Mouse (Mus musculus): Measurements from ENCODE around the gene Rasl11b. TPM values are rescaled to one million over a fixed set of nuclear protein-coding genes. Genes with fewer than 3 reads are reported as not detected.

The Rasl11b gene
- total and polyA plus RNA-seq, 2 experiments from 2014 or later, result 2.6 to 10.6 TPM

DNA sequence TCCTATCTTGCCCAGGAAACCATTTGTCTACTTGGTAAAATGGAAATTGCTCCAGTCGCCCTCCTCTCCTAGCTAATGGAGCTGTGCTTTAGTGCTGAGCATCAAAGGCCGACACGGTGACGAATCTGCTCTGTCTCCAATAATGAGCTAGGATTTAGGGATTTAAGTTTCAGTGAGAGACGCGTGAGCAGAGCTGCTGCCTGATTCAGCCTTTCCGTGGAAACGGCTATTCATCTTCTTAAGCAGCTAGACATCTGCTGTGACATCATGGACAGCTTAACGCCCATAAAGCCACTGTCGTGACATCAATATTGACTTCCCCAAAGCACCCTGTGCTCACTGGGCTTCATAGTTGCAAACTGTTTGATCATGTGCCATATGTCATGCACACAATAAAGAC lies 14.9 kb upstream of the Rasl11b start:
- no peak for TF ChIP-seq CTCF (IDR thresholded peaks at IDR 0.05)
- H3K4me2 ChIP-seq (ENCODE audit: low read depth, low read length, poor library complexity, severe bottlenecking), result no peak overlapping the region
- H3K4me3 ChIP-seq (ENCODE audit: low read depth, low read length), result no peak overlapping the region
- H3K9ac ChIP-seq (replicated peaks; ENCODE audit: low read length, poor library complexity, severe bottlenecking), result no peak overlapping the region
- no peak overlapping the region for H3K27ac ChIP-seq (ENCODE audit: low read depth, low read length)
- no peak for ATAC-seq (ENCODE audit: low FRiP score)
- no peaks in the 10 kb centered on the region for H3K9me3 ChIP-seq (ENCODE audit: low read length)
- WGBS, result 16% methylated on average over 10 of the region's 10 CpGs
- H3K4me1 ChIP-seq (ENCODE audit: insufficient read depth, low read length), result no peaks in the 10 kb centered on the region
- 0 out of 2 replicates have a peak, but pooled peaks cover 3% of the 10 kb centered on the region for H3K27me3 ChIP-seq (ENCODE audit: insufficient read depth, low read length)
- H3K36me3 ChIP-seq (ENCODE audit: insufficient read depth, low read length), result no peaks in the 10 kb centered on the region
- DNase-seq (ENCODE audit: low spot score), result no peak

DNA sequence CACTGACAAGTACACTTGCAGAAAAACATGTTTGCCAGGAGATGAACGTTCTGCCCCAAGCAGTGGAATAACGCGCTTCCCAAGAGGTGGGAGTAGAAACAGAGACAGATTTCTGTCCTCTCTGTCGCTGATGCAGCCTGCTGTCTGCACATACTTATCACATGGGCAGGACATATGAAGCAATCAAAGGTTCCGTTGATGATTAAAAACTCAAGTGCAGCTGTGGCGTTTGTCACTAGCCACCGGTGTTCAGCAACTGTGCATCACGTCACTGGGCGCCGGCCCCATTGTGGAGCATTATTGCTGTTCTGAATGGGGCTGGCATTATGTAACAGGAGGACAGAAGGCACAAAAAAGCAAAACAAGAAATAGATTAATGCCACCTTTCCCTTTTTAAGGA lies 12.0 kb upstream of the Rasl11b start:
- Histone ChIP-seq H3K4me2 (ENCODE audit: low read depth, low read length, poor library complexity, severe bottlenecking) (no peak overlapping the region), H3K9me3 (ENCODE audit: low read length) (no peaks in the 10 kb centered on the region), H3K27ac (ENCODE audit: low read depth, low read length) (no peak overlapping the region), H3K9ac (replicated peaks; ENCODE audit: low read length, poor library complexity, severe bottlenecking) (no peak overlapping the region), H3K27me3 (ENCODE audit: insufficient read depth, low read length) (0 out of 2 replicates have a peak, but pooled peaks cover 3% of the 10 kb centered on the region), H3K4me3 (ENCODE audit: low read depth, low read length) (no peak overlapping the region), H3K4me1 (ENCODE audit: insufficient read depth, low read length) (no peaks in the 10 kb centered on the region), H3K36me3 (ENCODE audit: insufficient read depth, low read length) (no peaks in the 10 kb centered on the region)
- ATAC-seq (ENCODE audit: low FRiP score), result no peak
- no peak for TF ChIP-seq CTCF (IDR thresholded peaks at IDR 0.05)
- WGBS, result 57% methylated on average over 10 of the region's 10 CpGs
- DNase-seq (ENCODE audit: low spot score), result no peak

DNA sequence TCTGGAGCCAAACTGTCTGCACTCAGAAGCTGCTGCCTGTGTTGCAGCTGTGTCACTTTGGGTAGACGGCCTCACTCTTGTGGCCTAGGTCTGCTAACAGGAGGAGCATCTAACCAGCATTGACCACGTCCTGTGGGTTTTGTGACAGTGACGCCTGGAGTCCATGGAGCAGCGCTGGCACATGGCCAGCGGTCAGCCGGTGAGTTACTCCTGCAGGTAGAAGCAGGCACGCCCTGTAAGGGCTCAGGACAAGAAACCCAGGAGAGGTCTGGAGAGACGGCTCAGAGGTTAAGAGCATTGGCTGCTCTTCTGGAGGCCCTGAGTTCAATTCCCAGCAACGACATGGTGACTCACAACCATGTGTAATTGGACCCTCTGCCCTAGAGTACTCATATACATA lies 10.5 kb upstream of the Rasl11b start:
- WGBS, result 83% methylated on average over 9 of the region's 9 CpGs
- H3K4me3 ChIP-seq (ENCODE audit: low read depth, low read length), result no peak overlapping the region
- TF ChIP-seq CTCF (IDR thresholded peaks at IDR 0.05), result no peak
- H3K27ac ChIP-seq (ENCODE audit: low read depth, low read length), result no peak overlapping the region
- H3K27me3 ChIP-seq (ENCODE audit: insufficient read depth, low read length), result 0 out of 2 replicates have a peak, but pooled peaks cover 8% of the 10 kb centered on the region
- H3K4me1 ChIP-seq (ENCODE audit: insufficient read depth, low read length), result no peaks in the 10 kb centered on the region
- ATAC-seq (ENCODE audit: low FRiP score) (no peak), DNase-seq (ENCODE audit: low spot score) (no peak)
- no peak overlapping the region for H3K4me2 ChIP-seq (ENCODE audit: low read depth, low read length, poor library complexity, severe bottlenecking)
- no peak overlapping the region for H3K9ac ChIP-seq (replicated peaks; ENCODE audit: low read length, poor library complexity, severe bottlenecking)
- no peaks in the 10 kb centered on the region for H3K36me3 ChIP-seq (ENCODE audit: insufficient read depth, low read length)
- H3K9me3 ChIP-seq (ENCODE audit: low read length), result no peaks in the 10 kb centered on the region

GRCm38 (mm10) chr5:74188076-74188475 lies 7.0 kb upstream of the Rasl11b start:
- WGBS, result 90% methylated on average over 12 of the region's 12 CpGs

GRCm38 (mm10) chr5:74188886-74189285 lies 6.2 kb upstream of the Rasl11b start:
- H3K4me1 ChIP-seq (ENCODE audit: insufficient read depth, low read length), result 0 out of 2 replicates have a peak, but pooled peaks cover 2% of the 10 kb centered on the region
- no peak overlapping the region for H3K4me3 ChIP-seq (ENCODE audit: low read depth, low read length)
- H3K9me3 ChIP-seq (ENCODE audit: low read length), result no peaks in the 10 kb centered on the region
- H3K36me3 ChIP-seq (ENCODE audit: insufficient read depth, low read length), result no peaks in the 10 kb centered on the region
- H3K27ac ChIP-seq (ENCODE audit: low read depth, low read length), result no peak overlapping the region
- DNase-seq (ENCODE audit: low spot score) (no peak), ATAC-seq (ENCODE audit: low FRiP score) (no peak)
- H3K27me3 ChIP-seq (ENCODE audit: insufficient read depth, low read length), result 0 out of 2 replicates have a peak, but pooled peaks cover 5% of the 10 kb centered on the region
- H3K4me2 ChIP-seq (ENCODE audit: low read depth, low read length, poor library complexity, severe bottlenecking), result no peak overlapping the region
- WGBS, result 87% methylated on average over 8 of the region's 8 CpGs
- H3K9ac ChIP-seq (replicated peaks; ENCODE audit: low read length, poor library complexity, severe bottlenecking), result no peak overlapping the region
- no peak for TF ChIP-seq CTCF (IDR thresholded peaks at IDR 0.05)

More at GRCm38 (mm10) chr5:74188076-74188475, 7.0 kb upstream of the Rasl11b start:
- Histone ChIP-seq H3K27me3 (ENCODE audit: insufficient read depth, low read length) (0 out of 2 replicates have a peak, but pooled peaks cover 5% of the 10 kb centered on the region), H3K9me3 (ENCODE audit: low read length) (no peaks in the 10 kb centered on the region), H3K36me3 (ENCODE audit: insufficient read depth, low read length) (no peaks in the 10 kb centered on the region), H3K4me2 (ENCODE audit: low read depth, low read length, poor library complexity, severe bottlenecking) (no peak overlapping the region), H3K4me3 (ENCODE audit: low read depth, low read length) (no peak overlapping the region), H3K4me1 (ENCODE audit: insufficient read depth, low read length) (no peaks in the 10 kb centered on the region), H3K9ac (replicated peaks; ENCODE audit: low read length, poor library complexity, severe bottlenecking) (no peak overlapping the region), H3K27ac (ENCODE audit: low read depth, low read length) (no peak overlapping the region)
- ATAC-seq (ENCODE audit: low FRiP score) (no peak), DNase-seq (ENCODE audit: low spot score) (no peak)
- no peak for TF ChIP-seq CTCF (IDR thresholded peaks at IDR 0.05)

GRCm38 (mm10) chr5:74189484-74190160 lies 5.5 kb upstream of the Rasl11b start:
- no peak overlapping the region for H3K4me3 ChIP-seq (ENCODE audit: low read depth, low read length)
- TF ChIP-seq CTCF (IDR thresholded peaks at IDR 0.05), result no peak
- H3K9ac ChIP-seq (replicated peaks; ENCODE audit: low read length, poor library complexity, severe bottlenecking), result no peak overlapping the region
- H3K27ac ChIP-seq (ENCODE audit: low read depth, low read length), result no peak overlapping the region
- no peak for ATAC-seq (ENCODE audit: low FRiP score)
- no peak overlapping the region for H3K4me2 ChIP-seq (ENCODE audit: low read depth, low read length, poor library complexity, severe bottlenecking)
- DNase-seq (ENCODE audit: low spot score), result no peak
- no peaks in the 10 kb centered on the region for H3K36me3 ChIP-seq (ENCODE audit: insufficient read depth, low read length)
- H3K9me3 ChIP-seq (ENCODE audit: low read length), result no peaks in the 10 kb centered on the region
- H3K27me3 ChIP-seq (ENCODE audit: insufficient read depth, low read length), result 0 out of 2 replicates have a peak, but pooled peaks cover 5% of the 10 kb centered on the region
- 0 out of 2 replicates have a peak, but pooled peaks cover 4% of the 10 kb centered on the region for H3K4me1 ChIP-seq (ENCODE audit: insufficient read depth, low read length)
- WGBS, result 39% methylated on average over 9 of the region's 9 CpGs

All from midbrain, postnatal 0 days (tissue).